Mouse (Mus musculus) limb, embryonic 10.5 days (tissue): ENCODE measurements around the gene 4921517D22Rik. TPM values are rescaled to one million over a fixed set of nuclear protein-coding genes. Genes with fewer than 3 reads are reported as not detected.
"Not testable (repeated sequence)": the region's sequence is repeated elsewhere in the genome, so short reads cannot be mapped to it uniquely, and the experiment has no call there.

Experiments
- DNase-seq: peaks from one replicate; pipeline ENCODE4 v3.0.0-alpha.2; 2017; ENCODE audit warnings: low spot score
- H3K27ac ChIP-seq: fragments of 300-500 bp; sonication (generic); 2 replicates; pipeline ENCODE4 v1.5.1; 2016; ENCODE audit warnings: mild to moderate bottlenecking
- H3K27me3 ChIP-seq: fragments of 300-500 bp; sonication (generic); 2 replicates; pipeline ENCODE4 v1.6.1; 2016; ENCODE audit warnings: low read depth, mild to moderate bottlenecking; ENCODE audit not compliant: poor library complexity, severe bottlenecking
- H3K36me3 ChIP-seq: fragments of 300-500 bp; sonication (generic); 2 replicates; pipeline ENCODE4 v1.6.1; 2016; ENCODE audit warnings: mild to moderate bottlenecking, moderate library complexity
- H3K4me1 ChIP-seq: fragments of 300-500 bp; sonication (generic); 2 replicates; pipeline ENCODE4 v1.6.1; 2016
- H3K4me3 ChIP-seq: fragments of 300-500 bp; sonication (generic); 2 replicates; pipeline ENCODE4 v1.5.1; 2016; ENCODE audit warnings: mild to moderate bottlenecking, moderate library complexity
- H3K9me3 ChIP-seq: fragments of 300-500 bp; sonication (generic); replicated peaks from 2 replicates; pipeline ENCODE4 v1.6.1; 2016; ENCODE audit warnings: mild to moderate bottlenecking
- WGBS: fragments of 180-500 bp; shearing (Covaris S2); methylation state at CpG from one replicate; pipeline ENCODE4 v1.1.7; 2016; 5-methylcytosine and 5-hydroxymethylcytosine counted together
- polyA plus RNA-seq: library from polyadenylated mRNA; unstranded; fragments of >200 nt; fragmentation: Nextera tagmentation; extraction: Ambion mirVana; gene quantifications from 2 replicates; pipeline ENCODE4 v1.2.1, GENCODE M21; 2016

Gene 4921517D22Rik
- polyA plus RNA-seq: not detected in 2 replicates

GRCm38 (mm10) chr13:59694008-59694407 lies at the start of gene 4921517D22Rik:
4921517D22Rik (minus strand) TSS chr13:59694108.
- Histone ChIP-seq H3K27me3 (no peaks in the 10 kb centered on the region), H3K4me3 (no peak within 1 kb of the TSS), H3K9me3 (no peaks in the 10 kb centered on the region), H3K4me1 (no peaks in the 10 kb centered on the region), H3K36me3 (no peaks in the 10 kb centered on the region), H3K27ac (no peak within 1 kb of the TSS)
- WGBS: 87% methylated on average over 3 of the region's 3 CpGs
- DNase-seq: no peak

GRCm38 (mm10) chr13:59741697-59742096 lies 47.8 kb upstream of the 4921517D22Rik start:
- no peaks in the 10 kb centered on the region for H3K4me1 ChIP-seq
- no peaks in the 10 kb centered on the region for H3K9me3 ChIP-seq
- no peaks in the 10 kb centered on the region for H3K36me3 ChIP-seq
- no peaks in the 10 kb centered on the region for H3K27me3 ChIP-seq
- H3K4me3 ChIP-seq: no peak overlapping the region
- 82% methylated on average over 10 of the region's 10 CpGs for WGBS
- no peak for DNase-seq
- no peak overlapping the region for H3K27ac ChIP-seq

DNA sequence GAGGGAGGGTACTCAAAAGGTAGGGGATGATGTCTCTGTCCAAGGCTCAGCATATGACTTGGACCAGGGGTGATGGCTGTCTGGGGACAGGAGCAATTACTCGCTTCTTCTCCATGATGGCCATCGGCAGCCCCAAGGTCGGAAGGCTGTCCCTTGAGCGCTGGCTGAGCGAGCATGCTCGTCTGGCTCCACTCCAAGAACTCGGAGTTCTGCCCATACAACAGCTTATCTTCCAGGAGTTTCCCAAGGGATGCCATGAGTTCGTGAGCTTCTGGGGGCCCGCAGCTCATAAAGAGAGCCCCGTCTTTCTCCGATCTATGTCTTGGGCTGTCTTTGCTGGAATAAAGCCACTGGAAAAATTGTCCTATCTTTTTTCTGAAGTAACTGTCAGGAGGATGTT lies 47.2 kb upstream of the 4921517D22Rik start:
- DNase-seq: no peak
- Histone ChIP-seq H3K4me3 (no peak overlapping the region), H3K27me3 (no peaks in the 10 kb centered on the region), H3K9me3 (no peaks in the 10 kb centered on the region), H3K4me1 (no peaks in the 10 kb centered on the region), H3K27ac (no peak overlapping the region), H3K36me3 (no peaks in the 10 kb centered on the region)
- WGBS: 94% methylated on average over 11 of the region's 11 CpGs

- 0 out of 2 replicates have a peak, but pooled peaks cover 3% of the 10 kb centered on the region for H3K4me1 ChIP-seq
- no peak overlapping the region for H3K4me3 ChIP-seq
- H3K27ac ChIP-seq: no peak overlapping the region
- H3K9me3 ChIP-seq: no peaks in the 10 kb centered on the region
- H3K27me3 ChIP-seq: no peaks in the 10 kb centered on the region
- no peaks in the 10 kb centered on the region for H3K36me3 ChIP-seq
- WGBS: 91% methylated on average over 4 of the region's 4 CpGs
- no peak for DNase-seq
Observed at GRCm38 (mm10) chr13:59739397-59739796, 45.5 kb upstream of the 4921517D22Rik start.

DNA sequence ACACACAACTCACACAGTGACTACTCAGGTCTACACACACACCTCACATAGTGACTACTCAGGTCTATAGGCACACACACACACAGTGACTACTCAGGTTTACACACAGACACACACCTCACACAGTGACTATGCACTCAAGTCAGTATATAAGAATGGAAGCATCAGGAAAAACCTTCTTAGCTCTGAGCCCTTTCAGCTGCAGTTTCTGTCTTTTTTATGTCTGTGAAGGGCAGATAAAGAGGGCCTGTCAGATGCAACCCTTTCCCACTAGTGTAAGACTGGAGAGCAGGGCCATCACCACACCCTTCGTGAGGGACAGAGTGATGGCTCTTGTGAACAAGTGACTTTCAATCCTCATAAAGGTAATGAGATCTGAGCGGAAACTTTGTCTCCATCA lies 44.5 kb upstream of the 4921517D22Rik start:
- H3K27ac ChIP-seq: no peak overlapping the region
- H3K27me3 ChIP-seq: no peaks in the 10 kb centered on the region
- 88% methylated on average over 2 of the region's 2 CpGs for WGBS
- DNase-seq: no peak
- H3K4me1 ChIP-seq: 0 out of 2 replicates have a peak, but pooled peaks cover 3% of the 10 kb centered on the region
- no peaks in the 10 kb centered on the region for H3K9me3 ChIP-seq
- no peak overlapping the region for H3K4me3 ChIP-seq
- H3K36me3 ChIP-seq: no peaks in the 10 kb centered on the region

GRCm38 (mm10) chr13:59735190-59735589 lies 41.3 kb upstream of the 4921517D22Rik start:
- H3K4me3 ChIP-seq: no peak overlapping the region
- no peaks in the 10 kb centered on the region for H3K27me3 ChIP-seq
- H3K9me3 ChIP-seq: no peaks in the 10 kb centered on the region
- 0 out of 2 replicates have a peak, but pooled peaks cover 3% of the 10 kb centered on the region for H3K4me1 ChIP-seq
- 25% methylated on average over 3 of the region's 3 CpGs for WGBS
- no peak for DNase-seq
- no peaks in the 10 kb centered on the region for H3K36me3 ChIP-seq
- no peak overlapping the region for H3K27ac ChIP-seq

DNA sequence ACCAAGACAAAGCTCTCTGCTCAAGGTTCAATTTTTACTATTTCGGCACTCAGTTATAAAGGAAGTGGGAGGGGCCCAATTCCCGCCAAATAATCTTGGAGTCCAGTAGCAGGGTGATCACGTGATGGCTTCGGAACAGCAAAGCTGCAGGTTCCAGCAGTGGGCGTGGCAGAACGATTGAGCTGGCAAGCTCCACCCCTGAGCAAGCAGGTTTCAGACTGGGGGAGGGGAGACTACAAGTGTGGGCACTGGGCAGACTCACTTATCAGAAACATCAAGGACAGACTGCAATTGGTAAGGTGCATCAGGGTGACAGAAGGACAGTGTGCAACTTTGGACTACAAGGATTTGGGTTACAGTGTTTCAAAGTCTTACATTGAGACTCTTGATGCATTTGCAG lies 40.4 kb upstream of the 4921517D22Rik start:
- not testable (repeated sequence) for DNase-seq, H3K4me1 ChIP-seq, H3K36me3 ChIP-seq, H3K9me3 ChIP-seq, H3K27me3 ChIP-seq, H3K27ac ChIP-seq, H3K4me3 ChIP-seq
- 44% methylated on average over 6 of the region's 6 CpGs for WGBS

DNA sequence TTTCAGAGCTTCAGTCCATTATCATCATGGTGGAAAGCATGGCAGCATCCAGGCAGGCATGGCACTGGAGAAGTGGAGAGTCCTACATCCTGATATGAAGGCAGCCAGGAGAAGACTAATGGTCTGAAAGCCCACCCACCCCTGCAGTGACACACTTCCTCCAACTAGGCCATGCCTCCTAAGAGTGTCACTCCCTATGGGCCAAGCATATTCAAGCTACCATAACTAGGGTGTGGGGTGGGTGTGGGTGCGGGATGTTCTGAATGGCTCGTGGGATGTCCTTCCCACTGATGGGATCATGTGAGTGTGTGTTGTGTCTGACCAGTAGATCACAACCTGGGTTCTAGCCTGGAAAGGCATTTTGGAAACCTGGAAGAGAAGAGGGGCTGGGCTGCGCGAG lies 40.0 kb upstream of the 4921517D22Rik start:
- Histone ChIP-seq H3K4me1 (0 out of 2 replicates have a peak, but pooled peaks cover 3% of the 10 kb centered on the region), H3K27ac (no peak overlapping the region), H3K36me3 (no peaks in the 10 kb centered on the region), H3K9me3 (no peaks in the 10 kb centered on the region), H3K27me3 (0 out of 2 replicates have a peak, but pooled peaks cover 5% of the 10 kb centered on the region), H3K4me3 (no peak overlapping the region)
- DNase-seq: no peak
- 83% methylated on average over 4 of the region's 4 CpGs for WGBS

DNA sequence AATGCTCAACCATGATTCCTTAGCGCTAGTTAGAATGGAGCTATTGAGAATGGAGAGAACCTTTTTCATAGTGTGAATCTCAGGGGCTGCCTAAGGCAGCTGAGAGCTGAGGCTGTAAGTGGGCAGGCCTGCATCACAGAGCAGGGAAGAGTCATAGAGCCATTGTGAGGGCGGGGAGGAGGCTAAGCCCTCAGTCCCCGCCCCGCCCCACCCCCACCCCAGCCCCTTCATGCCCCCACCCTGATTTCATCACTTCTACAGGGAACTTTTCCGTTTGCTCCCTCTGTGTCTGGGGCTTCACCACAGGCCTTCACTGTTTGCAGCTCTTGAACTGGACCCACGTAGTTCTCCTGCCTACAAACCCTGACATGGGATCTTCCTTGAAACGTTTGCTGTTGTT lies 37.7 kb upstream of the 4921517D22Rik start, which contains the start of gene Spata31d1d:
TSS of gene Spata31d1d (minus strand) at position 101 of the 400 bp plus-strand sequence.
- WGBS: 46% methylated on average over 7 of the region's 7 CpGs
- H3K27me3 ChIP-seq: peaks cover 17% of the 10 kb centered on the region
- H3K27ac ChIP-seq: no peak within 1 kb of the TSS
- peaks cover 3% of the 10 kb centered on the region; the same call in 1 of the 2 replicates for H3K4me1 ChIP-seq
- H3K36me3 ChIP-seq: no peaks in the 10 kb centered on the region
- no peak within 1 kb of the TSS for H3K4me3 ChIP-seq
- DNase-seq: no peak
- no peaks in the 10 kb centered on the region for H3K9me3 ChIP-seq

GRCm38 (mm10) chr13:59728378-59729093 lies 34.6 kb upstream of the 4921517D22Rik start:
- no peak overlapping the region for H3K27ac ChIP-seq

DNA sequence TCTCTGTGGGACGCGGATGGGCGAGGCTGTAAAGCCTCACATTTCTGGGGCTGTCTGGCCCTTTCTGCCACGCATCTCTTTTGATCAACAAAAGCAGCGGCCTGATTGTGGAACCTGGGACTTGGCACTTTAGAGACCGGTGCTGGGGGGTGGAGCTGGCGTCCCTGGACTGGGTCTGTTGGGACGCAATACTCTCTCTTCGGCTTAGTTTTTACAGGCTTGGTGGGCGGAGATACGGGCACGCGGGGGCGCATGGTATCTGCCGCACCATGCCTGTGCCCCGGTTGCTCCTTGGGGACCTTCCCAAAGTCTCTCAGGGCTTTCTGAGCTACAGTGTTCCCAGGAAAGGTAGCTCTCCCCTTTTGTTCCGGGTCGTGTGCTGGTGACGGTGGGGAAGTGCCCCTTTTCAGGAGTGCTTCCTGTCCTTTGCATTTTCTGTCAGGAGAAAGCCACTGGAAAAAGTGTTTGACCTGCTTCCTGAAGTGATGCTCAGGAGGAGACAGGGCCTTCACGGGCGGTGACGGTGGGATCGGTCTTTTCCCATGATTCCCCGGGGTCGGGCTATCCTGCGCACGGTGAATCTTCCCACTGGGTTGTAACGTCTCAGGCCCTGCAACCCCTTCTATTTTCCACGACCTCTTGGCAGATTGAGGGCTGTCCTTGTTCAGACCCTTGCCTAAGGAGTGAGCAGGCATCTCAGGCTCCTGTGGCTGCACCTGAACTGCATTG lies 32.4 kb upstream of the 4921517D22Rik start:
- 30% methylated on average over 29 of the region's 29 CpGs for WGBS
- no peak for DNase-seq
- Histone ChIP-seq H3K9me3 (no peaks in the 10 kb centered on the region), H3K36me3 (no peaks in the 10 kb centered on the region), H3K4me1 (peaks cover 17% of the 10 kb centered on the region), H3K27ac (peak overlapping the region; percentile 50), H3K27me3 (peaks cover 25% of the 10 kb centered on the region), H3K4me3 (peak overlapping the region; percentile 38)

More at GRCm38 (mm10) chr13:59728378-59729093, 34.6 kb upstream of the 4921517D22Rik start:
- Histone ChIP-seq H3K9me3 (no peaks in the 10 kb centered on the region), H3K27me3 (peaks cover 25% of the 10 kb centered on the region), H3K4me3 (no peak overlapping the region), H3K36me3 (no peaks in the 10 kb centered on the region), H3K4me1 (peaks cover 17% of the 10 kb centered on the region)
- 30% methylated on average over 7 of the region's 7 CpGs for WGBS
- DNase-seq: peak; percentile 85

GRCm38 (mm10) chr13:59722089-59722488 lies 28.2 kb upstream of the 4921517D22Rik start:
- not testable (repeated sequence) for H3K9me3 ChIP-seq, DNase-seq, H3K4me3 ChIP-seq, H3K36me3 ChIP-seq, H3K27ac ChIP-seq
- WGBS: 90% methylated on average over 1 of the region's 1 CpGs
- H3K27me3 ChIP-seq: peaks cover 13% of the 10 kb centered on the region
- peaks cover 25% of the 10 kb centered on the region for H3K4me1 ChIP-seq

GRCm38 (mm10) chr13:59719475-59719874 lies 25.6 kb upstream of the 4921517D22Rik start:
- Histone ChIP-seq H3K36me3 (no peaks in the 10 kb centered on the region), H3K27ac (no peak overlapping the region), H3K4me3 (no peak overlapping the region), H3K4me1 (peaks cover 13% of the 10 kb centered on the region), H3K27me3 (no peaks in the 10 kb centered on the region), H3K9me3 (no peaks in the 10 kb centered on the region)
- no peak for DNase-seq
- 93% methylated on average over 1 of the region's 1 CpGs for WGBS
